In genomic region chr2:27905411-27905810, GRCm38 (mm10) we compare ENCODE assay signal across 28 mouse cellular contexts.
"Had no signal": no experiment of that assay in that cellular context is flagged by ENCODE, and none has a peak within 500 bp of the region (broad histone marks: within the 10 kb centered on the region; RNA-seq: fewer than 3 reads in every experiment).

No protein-coding gene starts in this region.

- DNase-seq: cerebellum, adult 9-10 months; cerebellum, adult 9-11 months; cerebellum, postnatal 10 days; cerebellum, postnatal 14 days; cerebellum, postnatal 25 days; cerebellum, postnatal 36 days; embryo, embryonic 11 days; forebrain, postnatal 0 days; gastrocnemius, adult 2 months; gastrocnemius, postnatal 10 days; gastrocnemius, postnatal 14 days; gastrocnemius, postnatal 25 days; heart, adult 11 months; heart, adult 18-20 months; heart, adult 2 months had no signal

- H3K4me1 ChIP-seq: forebrain, embryonic 15.5 days had no signal

- H3K36me3 ChIP-seq: embryonic facial prominence, embryonic 12.5 days; embryonic facial prominence, embryonic 15.5 days; forebrain, embryonic 10.5 days; forebrain, embryonic 12.5 days; forebrain, embryonic 15.5 days; heart, embryonic 10.5 days; heart, embryonic 12.5 days had no signal

- ATAC-seq: forebrain, embryonic 13.5 days; forebrain, embryonic 14.5 days; forebrain, embryonic 15.5 days; forebrain, embryonic 16.5 days; forebrain, postnatal 0 days had no signal

- H3K9ac ChIP-seq: embryonic facial prominence, embryonic 12.5 days; embryonic facial prominence, embryonic 13.5 days; embryonic facial prominence, embryonic 15.5 days; forebrain, embryonic 12.5 days; forebrain, embryonic 13.5 days; forebrain, embryonic 15.5 days; forebrain, postnatal 0 days; heart, embryonic 12.5 days had no signal

- H3K9me3 ChIP-seq: embryonic facial prominence, embryonic 12.5 days; embryonic facial prominence, embryonic 13.5 days; embryonic facial prominence, embryonic 15.5 days; forebrain, embryonic 10.5 days; forebrain, embryonic 12.5 days; forebrain, embryonic 13.5 days; forebrain, embryonic 15.5 days; heart, embryonic 10.5 days; heart, embryonic 12.5 days had no signal

- H3K4me2 ChIP-seq: embryonic facial prominence, embryonic 12.5 days; embryonic facial prominence, embryonic 13.5 days; embryonic facial prominence, embryonic 15.5 days; forebrain, embryonic 12.5 days; forebrain, embryonic 13.5 days; forebrain, embryonic 15.5 days; heart, embryonic 11.5 days; heart, embryonic 12.5 days had no signal

- H3K27ac ChIP-seq: embryonic facial prominence, embryonic 12.5 days; embryonic facial prominence, embryonic 13.5 days; embryonic facial prominence, embryonic 15.5 days; forebrain, embryonic 10.5 days; forebrain, embryonic 12.5 days; forebrain, embryonic 13.5 days; forebrain, embryonic 15.5 days; gastrocnemius, adult 2 months; heart, adult 2 months; heart, embryonic 10.5 days had no signal

- H3K4me3 ChIP-seq: embryonic facial prominence, embryonic 12.5 days; embryonic facial prominence, embryonic 13.5 days; embryonic facial prominence, embryonic 15.5 days; erythroblast, embryonic 14.5 days; forebrain, embryonic 10.5 days; forebrain, embryonic 12.5 days; forebrain, embryonic 13.5 days; forebrain, embryonic 15.5 days; gastrocnemius, adult 2 months; heart, adult 2 months; heart, embryonic 10.5 days; heart, embryonic 12.5 days had no signal

- H3K27me3 ChIP-seq: embryonic facial prominence, embryonic 12.5 days; embryonic facial prominence, embryonic 13.5 days; embryonic facial prominence, embryonic 15.5 days; forebrain, embryonic 12.5 days; forebrain, embryonic 13.5 days; forebrain, embryonic 15.5 days; heart, embryonic 12.5 days had no signal
